Mouse (Mus musculus): ENCODE data around the gene Ntn1. TPM values are rescaled to one million over a fixed set of nuclear protein-coding genes. Genes with fewer than 3 reads are reported as not detected.
A peak's percentile ranks its signal among the peaks of the same experiment; 100 is the strongest.

Ntn1 gene
- polyA plus RNA-seq, 1 experiment from 2014 or later: 25.7 TPM

GRCm38 (mm10) chr11:68344221-68344620 lies 56.4 kb downstream of the Ntn1 start:
- Histone ChIP-seq H3K4me2 (no peak overlapping the region), H3K4me1 (peaks cover 19% of the 10 kb centered on the region), H3K9me3 (replicated peaks) (no peaks in the 10 kb centered on the region), H3K27ac (replicated peaks) (no peak overlapping the region), H3K27me3 (replicated peaks) (no peaks in the 10 kb centered on the region), H3K9ac (replicated peaks) (no peak overlapping the region), H3K4me3 (replicated peaks) (no peak overlapping the region), H3K36me3 (no peaks in the 10 kb centered on the region)
- 76% methylated on average over 9 of the region's 9 CpGs for WGBS
- no peak for ATAC-seq (ENCODE audit: low FRiP score)

GRCm38 (mm10) chr11:68342761-68343160 lies 57.9 kb downstream of the Ntn1 start:
- ATAC-seq (ENCODE audit: low FRiP score): no peak
- no peaks in the 10 kb centered on the region for H3K27me3 ChIP-seq (replicated peaks)
- 88% methylated on average over 5 of the region's 5 CpGs for WGBS

GRCm38 (mm10) chr11:68342003-68342400 lies 58.6 kb downstream of the Ntn1 start:
- no peak overlapping the region for H3K9ac ChIP-seq (replicated peaks)
- H3K4me1 ChIP-seq: peaks cover 19% of the 10 kb centered on the region
- no peaks in the 10 kb centered on the region for H3K9me3 ChIP-seq (replicated peaks)
- H3K27me3 ChIP-seq (replicated peaks): no peaks in the 10 kb centered on the region
- 80% methylated on average over 5 of the region's 5 CpGs for WGBS
- H3K4me3 ChIP-seq (replicated peaks): no peak overlapping the region
- 0 out of 2 replicates have a peak overlapping the region, but pooled peaks have one; percentile 9 for H3K27ac ChIP-seq (replicated peaks)
- ATAC-seq (ENCODE audit: low FRiP score): no peak
- H3K36me3 ChIP-seq: no peaks in the 10 kb centered on the region
- no peak overlapping the region for H3K4me2 ChIP-seq

More at GRCm38 (mm10) chr11:68342761-68343160, 57.9 kb downstream of the Ntn1 start:
- Histone ChIP-seq H3K9ac (replicated peaks) (no peak overlapping the region), H3K36me3 (no peaks in the 10 kb centered on the region), H3K9me3 (replicated peaks) (no peaks in the 10 kb centered on the region), H3K4me1 (peaks cover 19% of the 10 kb centered on the region), H3K4me3 (replicated peaks) (no peak overlapping the region), H3K4me2 (no peak overlapping the region), H3K27ac (replicated peaks) (no peak overlapping the region)

- Histone ChIP-seq H3K27ac (replicated peaks) (peak overlapping the region; percentile 41; the same call in 1 of the 2 replicates), H3K4me2 (no peak overlapping the region), H3K9ac (replicated peaks) (no peak overlapping the region), H3K9me3 (replicated peaks) (no peaks in the 10 kb centered on the region), H3K27me3 (replicated peaks) (no peaks in the 10 kb centered on the region), H3K4me1 (peaks cover 19% of the 10 kb centered on the region), H3K4me3 (replicated peaks) (no peak overlapping the region), H3K36me3 (no peaks in the 10 kb centered on the region)
- WGBS: 72% methylated on average over 13 of the region's 13 CpGs
- no peak for ATAC-seq (ENCODE audit: low FRiP score)
These were observed 59.3 kb downstream of the Ntn1 start for GRCm38 (mm10) chr11:68341111-68342002.

GRCm38 (mm10) chr11:68340366-68340765 lies 60.3 kb downstream of the Ntn1 start:
- no peak for ATAC-seq (ENCODE audit: low FRiP score)
- Histone ChIP-seq H3K9ac (replicated peaks) (no peak overlapping the region), H3K36me3 (no peaks in the 10 kb centered on the region), H3K4me2 (no peak overlapping the region), H3K4me1 (peaks cover 19% of the 10 kb centered on the region), H3K4me3 (replicated peaks) (no peak overlapping the region), H3K27ac (replicated peaks) (no peak overlapping the region), H3K27me3 (replicated peaks) (no peaks in the 10 kb centered on the region), H3K9me3 (replicated peaks) (no peaks in the 10 kb centered on the region)
- WGBS: 87% methylated on average over 3 of the region's 3 CpGs

- H3K9ac ChIP-seq (replicated peaks): no peak overlapping the region
- WGBS: 93% methylated on average over 13 of the region's 13 CpGs
- no peaks in the 10 kb centered on the region for H3K27me3 ChIP-seq (replicated peaks)
- H3K27ac ChIP-seq (replicated peaks): no peak overlapping the region
- H3K4me3 ChIP-seq (replicated peaks): no peak overlapping the region
- no peaks in the 10 kb centered on the region for H3K9me3 ChIP-seq (replicated peaks)
- no peaks in the 10 kb centered on the region for H3K36me3 ChIP-seq
- no peak for ATAC-seq (ENCODE audit: low FRiP score)
- H3K4me1 ChIP-seq: peaks cover 19% of the 10 kb centered on the region
- no peak overlapping the region for H3K4me2 ChIP-seq
These were observed 60.8 kb downstream of the Ntn1 start for GRCm38 (mm10) chr11:68339856-68340255.

- ATAC-seq (ENCODE audit: low FRiP score): no peak
- H3K4me2 ChIP-seq: no peak overlapping the region
- H3K9me3 ChIP-seq (replicated peaks): no peaks in the 10 kb centered on the region
These were observed 61.3 kb downstream of the Ntn1 start for GRCm38 (mm10) chr11:68339331-68339730.

GRCm38 (mm10) chr11:68331676-68332265 lies 68.9 kb downstream of the Ntn1 start:
- H3K9ac ChIP-seq (replicated peaks): no peak overlapping the region
- no peaks in the 10 kb centered on the region for H3K9me3 ChIP-seq (replicated peaks)
- H3K27ac ChIP-seq (replicated peaks): no peak overlapping the region
- WGBS: 80% methylated on average over 13 of the region's 13 CpGs
- H3K4me1 ChIP-seq: 0 out of 2 replicates have a peak, but pooled peaks cover 5% of the 10 kb centered on the region
- ATAC-seq (ENCODE audit: low FRiP score): no peak
- no peak overlapping the region for H3K4me2 ChIP-seq
- H3K36me3 ChIP-seq: no peaks in the 10 kb centered on the region
- no peaks in the 10 kb centered on the region for H3K27me3 ChIP-seq (replicated peaks)
- no peak overlapping the region for H3K4me3 ChIP-seq (replicated peaks)

More at GRCm38 (mm10) chr11:68339331-68339730, 61.3 kb downstream of the Ntn1 start:
- WGBS: 95% methylated on average over 7 of the region's 7 CpGs
- Histone ChIP-seq H3K4me1 (peaks cover 19% of the 10 kb centered on the region), H3K4me3 (replicated peaks) (no peak overlapping the region), H3K9ac (replicated peaks) (no peak overlapping the region), H3K27ac (replicated peaks) (no peak overlapping the region), H3K27me3 (replicated peaks) (no peaks in the 10 kb centered on the region), H3K36me3 (no peaks in the 10 kb centered on the region)

- Histone ChIP-seq H3K36me3 (no peaks in the 10 kb centered on the region), H3K9me3 (replicated peaks) (no peaks in the 10 kb centered on the region), H3K4me1 (0 out of 2 replicates have a peak, but pooled peaks cover 5% of the 10 kb centered on the region), H3K27me3 (replicated peaks) (no peaks in the 10 kb centered on the region), H3K4me2 (no peak overlapping the region), H3K27ac (replicated peaks) (no peak overlapping the region), H3K4me3 (replicated peaks) (no peak overlapping the region), H3K9ac (replicated peaks) (no peak overlapping the region)
- WGBS: 82% methylated on average over 6 of the region's 6 CpGs
- ATAC-seq (ENCODE audit: low FRiP score): no peak
These were observed 69.5 kb downstream of the Ntn1 start for GRCm38 (mm10) chr11:68331117-68331437.

GRCm38 (mm10) chr11:68330398-68331116 lies 70.1 kb downstream of the Ntn1 start:
- no peak for ATAC-seq (ENCODE audit: low FRiP score)
- Histone ChIP-seq H3K27me3 (replicated peaks) (no peaks in the 10 kb centered on the region), H3K9ac (replicated peaks) (no peak overlapping the region), H3K36me3 (no peaks in the 10 kb centered on the region), H3K4me3 (replicated peaks) (no peak overlapping the region), H3K27ac (replicated peaks) (no peak overlapping the region), H3K4me2 (no peak overlapping the region), H3K4me1 (0 out of 2 replicates have a peak, but pooled peaks cover 5% of the 10 kb centered on the region), H3K9me3 (replicated peaks) (no peaks in the 10 kb centered on the region)
- WGBS: 55% methylated on average over 10 of the region's 10 CpGs

- Histone ChIP-seq H3K9me3 (replicated peaks) (no peaks in the 10 kb centered on the region), H3K4me1 (no peaks in the 10 kb centered on the region), H3K27ac (replicated peaks) (no peak overlapping the region), H3K4me2 (no peak overlapping the region), H3K4me3 (replicated peaks) (no peak overlapping the region), H3K36me3 (no peaks in the 10 kb centered on the region), H3K27me3 (replicated peaks) (no peaks in the 10 kb centered on the region), H3K9ac (replicated peaks) (no peak overlapping the region)
- 86% methylated on average over 2 of the region's 2 CpGs for WGBS
- no peak for ATAC-seq (ENCODE audit: low FRiP score)
These were observed 75.8 kb downstream of the Ntn1 start for GRCm38 (mm10) chr11:68324863-68325262.

All from neural tube, embryonic 15.5 days (tissue).